Mouse (Mus musculus) kidney, postnatal 0 days (tissue): ENCODE results near the gene Lsm7. TPM values are rescaled to one million over a fixed set of nuclear protein-coding genes. Genes with fewer than 3 reads are reported as not detected.

Experiments
- ATAC-seq: fragments of 200-750 bp; cut with Nextera tagmentation; replicated peaks from 2 replicates; pipeline ENCODE4 v1.8.0; 2017; ENCODE audit warnings: low read depth, moderate number of reproducible peaks, moderate TSS enrichment, moderate library complexity; ENCODE audit not compliant: low FRiP score
- DNase-seq: peaks from one replicate; pipeline ENCODE4 v3.0.0-alpha.2; 2016; ENCODE audit warnings: low spot score
- H3K27ac ChIP-seq: fragments of 300-500 bp; sonication (generic); 2 replicates; pipeline ENCODE4 v1.5.1; 2014; ENCODE audit warnings: mild to moderate bottlenecking
- H3K27me3 ChIP-seq: fragments of 300-500 bp; sonication (generic); 2 replicates; pipeline ENCODE4 v1.6.1; 2014; ENCODE audit warnings: low read length, mixed read lengths; ENCODE audit not compliant: insufficient read depth
- H3K36me3 ChIP-seq: fragments of 300-500 bp; sonication (generic); 2 replicates; pipeline ENCODE4 v1.6.1; 2014; ENCODE audit warnings: low read length, mixed read lengths; ENCODE audit not compliant: insufficient read depth
- H3K4me1 ChIP-seq: fragments of 300-500 bp; sonication (generic); replicated peaks from 2 replicates; pipeline ENCODE4 v1.6.1; 2014; ENCODE audit warnings: antibody characterized with exemption, low read length, mixed read lengths; ENCODE audit not compliant: insufficient read depth
- H3K4me2 ChIP-seq: fragments of 300-500 bp; sonication (generic); 2 replicates; pipeline ENCODE4 v1.6.1; 2014; ENCODE audit warnings: mild to moderate bottlenecking, low read length, moderate library complexity, mixed read lengths
- H3K4me3 ChIP-seq: fragments of 300-500 bp; sonication (generic); replicated peaks from 2 replicates; pipeline ENCODE4 v1.5.1; 2014; ENCODE audit warnings: low read depth, low read length
- H3K9ac ChIP-seq: fragments of 300-500 bp; sonication (generic); 2 replicates; pipeline ENCODE4 v1.6.1; 2014; ENCODE audit warnings: low read depth, low read length
- H3K9me3 ChIP-seq: fragments of 300-500 bp; sonication (generic); replicated peaks from 2 replicates; pipeline ENCODE4 v1.6.1; 2016; ENCODE audit warnings: low read length, inconsistent platforms, mixed read lengths
- CTCF ChIP-seq: IDR thresholded peaks from 2 replicates; pipeline ENCODE4 v1.5.1; 2016; ENCODE audit warnings: antibody characterized with exemption, low read depth, mild to moderate bottlenecking, moderate library complexity
- WGBS: fragments of 180-500 bp; shearing (Covaris S2); extraction: QIAGEN DNeasy Blood & Tissue Kit; methylation state at CpG from one replicate; pipeline ENCODE4 v1.1.7; 2014; 5-methylcytosine and 5-hydroxymethylcytosine counted together
- polyA plus RNA-seq: library from polyadenylated mRNA; unstranded; fragments of >200 nt; fragmentation: Nextera tagmentation; extraction: Ambion mirVana; gene quantifications from 2 replicates; pipeline ENCODE4 v1.2.1, GENCODE M21; 2015

The Lsm7 gene
- polyA plus RNA-seq, 1 experiment from 2014 or later, result 270 TPM

GRCm38 (mm10) chr10:80827063-80827869 is 27.7 kb downstream of the Lsm7 start:
- Histone ChIP-seq H3K9me3 (no peaks in the 10 kb centered on the region), H3K36me3 (peaks cover 15% of the 10 kb centered on the region; the same call in 1 of the 2 replicates), H3K9ac (peak overlapping the region; percentile 95), H3K4me3 (peak overlapping the region; percentile 78), H3K27ac (peak overlapping the region; percentile 93), H3K4me2 (peak overlapping the region; percentile 64), H3K27me3 (no peaks in the 10 kb centered on the region), H3K4me1 (0 out of 2 replicates have a peak, but pooled peaks cover 12% of the 10 kb centered on the region)
- no peak for TF ChIP-seq CTCF
- ATAC-seq, result no peak
- DNase-seq, result no peak
- 5% methylated on average over 29 of the region's 29 CpGs for WGBS

GRCm38 (mm10) chr10:80826151-80827062 is 28.6 kb downstream of the Lsm7 start, which contains the start of gene Oaz1:
Oaz1 (plus strand) TSS chr10:80826656.
- Histone ChIP-seq H3K9me3 (no peaks in the 10 kb centered on the region), H3K4me1 (0 out of 2 replicates have a peak, but pooled peaks cover 12% of the 10 kb centered on the region)
- no peak for TF ChIP-seq CTCF

DNA sequence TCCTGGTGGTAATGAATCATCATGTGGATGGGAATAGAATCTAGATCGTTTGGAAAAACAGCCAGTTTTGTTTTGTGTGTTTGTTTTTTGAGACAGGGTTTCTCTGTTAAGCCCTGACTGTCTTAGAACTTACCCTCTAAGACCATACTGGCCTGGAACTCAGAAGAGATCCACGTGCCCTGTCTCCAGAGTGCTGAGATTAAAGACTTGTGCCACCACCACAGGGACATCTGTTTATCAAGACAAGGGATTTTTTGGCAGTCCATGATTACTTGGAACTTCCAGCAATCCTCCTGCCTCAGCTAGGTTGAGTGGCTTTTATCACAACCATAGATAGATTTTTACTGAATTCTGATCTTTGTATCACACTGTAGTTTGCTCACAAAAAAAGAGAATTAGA is 30.2 kb downstream of the Lsm7 start:
- no peaks in the 10 kb centered on the region for H3K9me3 ChIP-seq
- H3K36me3 ChIP-seq, result peaks cover 9% of the 10 kb centered on the region; the same call in 1 of the 2 replicates
- 0 out of 2 replicates have a peak, but pooled peaks cover 7% of the 10 kb centered on the region for H3K4me1 ChIP-seq
- no peak overlapping the region for H3K27ac ChIP-seq
- no peak for TF ChIP-seq CTCF
- H3K27me3 ChIP-seq, result no peaks in the 10 kb centered on the region
- no peak overlapping the region for H3K9ac ChIP-seq
- DNase-seq, result no peak
- no peak for ATAC-seq
- H3K4me3 ChIP-seq, result no peak overlapping the region
- H3K4me2 ChIP-seq, result no peak overlapping the region
- WGBS, result 61% methylated on average over 2 of the region's 2 CpGs

More at GRCm38 (mm10) chr10:80826151-80827062, 28.6 kb downstream of the Lsm7 start, which contains the start of gene Oaz1:
- Histone ChIP-seq H3K9ac (peak within 1 kb of the TSS; percentile 95), H3K4me2 (peak within 1 kb of the TSS; percentile 64), H3K4me3 (peak within 1 kb of the TSS; percentile 78), H3K27me3 (no peaks in the 10 kb centered on the region), H3K27ac (peak within 1 kb of the TSS; percentile 93), H3K36me3 (peaks cover 15% of the 10 kb centered on the region; the same call in 1 of the 2 replicates)
- DNase-seq, result peak; percentile 100
- ATAC-seq, result peak; percentile 96
- WGBS, result under 1% methylated on average over 74 of the region's 82 CpGs

DNA sequence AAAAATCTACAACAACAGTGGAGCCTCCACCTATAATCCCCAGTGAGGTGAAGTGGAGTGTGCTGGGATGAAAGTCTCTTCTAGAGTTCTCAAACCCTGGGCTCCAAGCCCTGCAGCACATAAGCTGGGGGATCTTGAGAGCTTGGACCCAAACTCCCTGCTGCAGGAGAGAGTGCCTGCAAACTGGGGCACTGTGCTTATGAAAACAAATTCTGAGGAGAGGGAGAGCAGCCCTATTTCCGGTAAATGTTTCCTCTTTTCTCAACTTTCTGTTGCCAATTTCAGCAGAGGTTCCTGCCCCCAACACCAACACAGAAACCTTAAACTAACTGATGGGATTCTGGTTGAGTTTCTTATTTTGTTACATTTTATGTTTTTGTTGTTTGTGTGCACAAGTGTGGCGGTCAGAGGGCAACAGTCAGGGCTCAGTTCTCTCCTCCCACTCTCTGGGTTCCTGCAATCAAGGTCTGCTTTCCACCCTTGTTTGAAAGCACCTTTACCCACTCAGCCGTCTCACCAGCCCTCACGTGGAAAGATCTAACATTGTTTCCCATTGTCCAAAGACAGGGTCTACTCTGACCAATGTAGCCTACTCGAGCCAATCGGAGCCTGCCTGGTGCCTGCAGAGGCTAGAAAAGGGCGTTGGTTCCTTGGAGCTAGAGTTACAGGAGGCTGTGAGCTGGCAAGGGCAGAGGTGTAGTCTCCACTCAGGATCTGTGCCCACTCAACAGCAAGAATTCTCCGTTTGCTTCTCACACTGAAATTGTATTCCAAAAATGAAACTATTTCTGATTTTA is 31.0 kb downstream of the Lsm7 start:
- H3K4me3 ChIP-seq, result no peak overlapping the region
- peak overlapping the region; percentile 67 for H3K27ac ChIP-seq
- 0 out of 2 replicates have a peak, but pooled peaks cover under 1% of the 10 kb centered on the region for H3K36me3 ChIP-seq
- no peak for TF ChIP-seq CTCF
- H3K9ac ChIP-seq, result no peak overlapping the region
- DNase-seq, result peak; percentile 22
- WGBS, result 29% methylated on average over 8 of the region's 8 CpGs
- no peak overlapping the region for H3K4me2 ChIP-seq
- H3K4me1 ChIP-seq, result 0 out of 2 replicates have a peak, but pooled peaks cover 7% of the 10 kb centered on the region
- no peaks in the 10 kb centered on the region for H3K9me3 ChIP-seq
- H3K27me3 ChIP-seq, result no peaks in the 10 kb centered on the region
- ATAC-seq, result no peak

GRCm38 (mm10) chr10:80823316-80823715 is 31.7 kb downstream of the Lsm7 start:
- Histone ChIP-seq H3K4me2 (no peak overlapping the region), H3K9ac (no peak overlapping the region), H3K36me3 (no peaks in the 10 kb centered on the region), H3K4me3 (no peak overlapping the region), H3K9me3 (no peaks in the 10 kb centered on the region), H3K27me3 (no peaks in the 10 kb centered on the region), H3K27ac (no peak overlapping the region), H3K4me1 (0 out of 2 replicates have a peak, but pooled peaks cover 7% of the 10 kb centered on the region)
- no peak for ATAC-seq
- WGBS, result 97% methylated on average over 1 of the region's 1 CpGs
- DNase-seq, result no peak
- peak; percentile 48 for TF ChIP-seq CTCF
